Mouse (Mus musculus): ENCODE measurements around the gene Mgea5.

Gene Mgea5

DNA sequence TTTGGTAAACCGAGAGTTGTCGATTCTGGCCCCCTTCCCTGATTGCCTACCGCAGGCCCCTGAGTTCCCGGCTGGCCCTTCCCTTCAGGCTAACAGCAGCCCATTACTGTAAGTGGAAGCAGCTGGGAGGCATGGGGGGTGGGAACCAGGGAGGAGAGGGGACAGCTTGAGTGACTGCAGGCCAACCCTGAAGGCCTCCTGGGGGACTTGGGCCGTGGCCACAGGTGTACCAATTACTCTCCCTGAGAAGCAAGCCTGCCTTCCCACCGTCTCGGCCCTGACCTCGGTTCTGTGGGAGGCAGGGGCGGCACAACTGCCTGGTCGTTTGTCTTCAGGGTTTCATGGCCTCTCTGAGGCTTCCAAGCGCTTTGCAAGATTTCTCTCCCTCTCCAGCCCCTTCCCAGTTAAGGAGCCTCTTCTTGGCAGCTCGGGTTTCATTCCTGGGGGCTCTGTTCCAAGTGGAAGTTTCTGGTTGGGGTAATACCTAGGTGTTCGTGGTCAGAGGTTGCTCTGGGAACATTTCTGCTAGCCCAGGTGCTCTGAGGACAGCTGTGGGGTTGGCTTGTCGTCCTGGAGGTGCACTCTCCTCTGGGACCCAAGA is 57.9 kb downstream of the Mgea5 start:
- DNase-seq, result no peak

DNA sequence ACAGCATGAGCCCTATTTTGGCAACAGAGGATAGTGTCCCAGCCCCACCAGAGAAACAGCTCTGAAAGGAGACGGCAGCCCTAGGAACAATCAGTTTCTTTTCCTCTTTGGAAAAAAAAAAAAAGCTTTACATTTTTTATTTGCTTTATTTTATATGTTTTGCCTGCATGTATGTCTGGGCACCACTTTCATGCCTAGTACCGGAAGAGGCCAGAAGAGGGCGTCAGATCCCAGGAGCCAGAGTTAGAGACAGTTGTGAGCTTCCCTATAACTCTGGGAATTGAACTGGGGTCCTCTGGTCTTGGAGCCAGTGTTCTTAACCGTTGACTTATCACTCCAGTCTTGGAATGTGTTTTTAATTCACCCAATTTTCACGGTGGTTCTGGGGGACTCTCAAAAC is 61.4 kb downstream of the Mgea5 start:
- DNase-seq, result no peak

- no peak for DNase-seq
Measured at GRCm38 (mm10) chr19:45718286-45718685, 65.4 kb downstream of the Mgea5 start.

- no peak for DNase-seq
Measured at GRCm38 (mm10) chr19:45717493-45718220, 66.0 kb downstream of the Mgea5 start.

DNA sequence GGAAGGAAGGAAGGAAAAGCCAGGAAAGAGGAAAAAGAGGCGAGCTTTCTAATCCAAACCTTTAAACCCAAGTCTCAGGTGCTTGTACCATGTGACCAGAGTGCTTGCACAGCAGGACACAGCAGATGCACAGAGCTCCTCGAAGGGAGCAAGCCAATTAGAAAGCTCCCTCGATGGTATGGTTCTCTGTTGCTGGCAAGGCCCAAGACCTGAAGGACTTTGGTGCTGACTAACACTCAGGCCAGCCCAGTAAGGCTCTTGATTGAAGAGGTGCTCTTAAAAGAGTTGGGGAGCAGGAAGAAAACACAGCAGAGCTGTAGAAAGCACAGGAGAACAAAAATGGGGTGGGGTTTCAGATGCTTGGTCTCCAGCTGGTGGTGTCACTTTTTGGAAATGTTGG is 74.9 kb downstream of the Mgea5 start:
- DNase-seq, result no peak
